Mouse (Mus musculus) limb, embryonic 14.5 days (tissue): ENCODE data around the gene Wdr18. TPM values are rescaled to one million over a fixed set of nuclear protein-coding genes. Genes with fewer than 3 reads are reported as not detected.
"Not testable (repeated sequence)": the region's sequence is repeated elsewhere in the genome, so short reads cannot be mapped to it uniquely, and the experiment has no call there.

Experiments used
- ATAC-seq: fragments of 200-750 bp; cut with Nextera tagmentation; 2 replicates; pipeline ENCODE4 v1.8.0; 2017; ENCODE audit warnings: low read depth, moderate number of reproducible peaks, moderate TSS enrichment; ENCODE audit not compliant: low FRiP score
- DNase-seq: peaks from one replicate; pipeline ENCODE4 v3.0.0-alpha.2; 2015; ENCODE audit warnings: low spot score
- H3K27ac ChIP-seq: fragments of 300-500 bp; sonication (generic); replicated peaks from 2 replicates; pipeline ENCODE4 v1.5.1; 2014; ENCODE audit warnings: low read depth, mild to moderate bottlenecking, low read length, moderate library complexity, mixed read lengths
- H3K27me3 ChIP-seq: fragments of 300-500 bp; sonication (generic); 2 replicates; pipeline ENCODE4 v1.6.1; 2014; ENCODE audit warnings: low read length, mixed read lengths; ENCODE audit not compliant: control insufficient read depth, insufficient read depth
- H3K36me3 ChIP-seq: fragments of 300-500 bp; sonication (generic); 2 replicates; pipeline ENCODE4 v1.6.1; 2014; ENCODE audit warnings: mild to moderate bottlenecking, low read length, moderate library complexity, mixed read lengths; ENCODE audit not compliant: control insufficient read depth, insufficient read depth
- H3K4me1 ChIP-seq: fragments of 300-500 bp; sonication (generic); 2 replicates; pipeline ENCODE4 v1.6.1; 2014; ENCODE audit warnings: antibody characterized with exemption, low read length, mixed read lengths; ENCODE audit not compliant: control insufficient read depth, insufficient read depth
- H3K4me2 ChIP-seq: fragments of 300-500 bp; sonication (generic); replicated peaks from 2 replicates; pipeline ENCODE4 v1.6.1; 2014; ENCODE audit warnings: low read depth, mild to moderate bottlenecking, low read length, moderate library complexity; ENCODE audit not compliant: severe bottlenecking
- H3K4me3 ChIP-seq: fragments of 300-500 bp; sonication (generic); replicated peaks from 2 replicates; pipeline ENCODE4 v1.5.1; 2014; ENCODE audit warnings: low read length
- H3K9ac ChIP-seq: fragments of 300-500 bp; sonication (generic); 2 replicates; pipeline ENCODE4 v1.6.1; 2014; ENCODE audit warnings: mild to moderate bottlenecking, low read depth, low read length, moderate library complexity; ENCODE audit not compliant: severe bottlenecking
- H3K9me3 ChIP-seq: fragments of 300-500 bp; sonication (generic); 2 replicates; pipeline ENCODE4 v1.6.1; 2016; ENCODE audit warnings: low read length; ENCODE audit not compliant: control insufficient read depth
- POLR2A ChIP-seq: fragments of 200-500 bp; IDR thresholded peaks from 2 replicates; pipeline ENCODE4 v1.8.0; 2012; ENCODE audit warnings: inconsistent platforms, mild to moderate bottlenecking, moderate library complexity, borderline replicate concordance; ENCODE audit not compliant: insufficient read depth, insufficient read length; ENCODE audit errors: extremely low read depth
- WGBS: fragments of 180-500 bp; shearing (Covaris S2); extraction: QIAGEN DNeasy Blood & Tissue Kit; methylation state at CpG from one replicate; pipeline ENCODE4 v1.1.7; 2014; 5-methylcytosine and 5-hydroxymethylcytosine counted together
- polyA plus RNA-seq, 2 experiments: library from polyadenylated mRNA; depleted of rRNA in 1 of 2; stranded (reverse) in 1 of 2; unstranded in 1 of 2; fragments of >200 nt; fragmentation: Nextera tagmentation in 1 of 2; extraction: Ambion mirVana in 1 of 2; gene quantifications; 2 replicates each; pipeline versions ENCODE4 v1.2.1 to v1.2.3; 2012 to 2014

The Wdr18 gene
- polyA plus RNA-seq, 2 experiments: 58.7 to 106 TPM

GRCm38 (mm10) chr10:79950661-79951060, 9.3 kb upstream of the Wdr18 start:
- no peak for TF ChIP-seq POLR2A
- Histone ChIP-seq H3K4me3 (no peak overlapping the region), H3K9ac (no peak overlapping the region), H3K4me1 (peaks cover 3% of the 10 kb centered on the region), H3K4me2 (no peak overlapping the region), H3K9me3 (no peaks in the 10 kb centered on the region), H3K27me3 (no peaks in the 10 kb centered on the region), H3K27ac (no peak overlapping the region), H3K36me3 (peaks cover 61% of the 10 kb centered on the region)
- no peak for ATAC-seq
- no peak for DNase-seq
- WGBS: 85% methylated on average over 18 of the region's 18 CpGs

- Histone ChIP-seq H3K4me1 (no peaks in the 10 kb centered on the region), H3K9ac (no peak overlapping the region), H3K27ac (no peak overlapping the region), H3K9me3 (no peaks in the 10 kb centered on the region), H3K27me3 (no peaks in the 10 kb centered on the region), H3K36me3 (peaks cover 43% of the 10 kb centered on the region), H3K4me3 (no peak overlapping the region), H3K4me2 (no peak overlapping the region)
- TF ChIP-seq POLR2A: no peak
- ATAC-seq (no peak), DNase-seq (no peak)
- 91% methylated on average over 6 of the region's 6 CpGs for WGBS
Observed at GRCm38 (mm10) chr10:79953946-79954345, 6.0 kb upstream of the Wdr18 start.

- ATAC-seq (no peak), DNase-seq (no peak)
- Histone ChIP-seq H3K36me3 (peaks cover 26% of the 10 kb centered on the region), H3K9ac (no peak overlapping the region), H3K4me1 (peaks cover 2% of the 10 kb centered on the region), H3K9me3 (no peaks in the 10 kb centered on the region), H3K4me3 (no peak overlapping the region), H3K4me2 (no peak overlapping the region), H3K27me3 (no peaks in the 10 kb centered on the region), H3K27ac (no peak overlapping the region)
- 62% methylated on average over 9 of the region's 9 CpGs for WGBS
- no peak for TF ChIP-seq POLR2A
Observed at GRCm38 (mm10) chr10:79955691-79956090, 4.3 kb upstream of the Wdr18 start.

- TF ChIP-seq POLR2A: no peak
- Histone ChIP-seq H3K36me3 (peaks cover 24% of the 10 kb centered on the region), H3K4me2 (no peak overlapping the region), H3K9ac (no peak overlapping the region), H3K27me3 (no peaks in the 10 kb centered on the region), H3K4me3 (no peak overlapping the region), H3K27ac (no peak overlapping the region), H3K9me3 (no peaks in the 10 kb centered on the region), H3K4me1 (peaks cover 6% of the 10 kb centered on the region)
- DNase-seq (no peak), ATAC-seq (no peak)
- WGBS: 26% methylated on average over 4 of the region's 4 CpGs
Observed at GRCm38 (mm10) chr10:79956643-79957154, 3.3 kb upstream of the Wdr18 start.

GRCm38 (mm10) chr10:79958140-79958816, 1.7 kb upstream of the Wdr18 start:
- H3K27ac ChIP-seq: no peak overlapping the region
- H3K9ac ChIP-seq: no peak overlapping the region
- 12% methylated on average over 21 of the region's 21 CpGs for WGBS

GRCm38 (mm10) chr10:79959412-79959811, 540 bp upstream of the Wdr18 start:
- H3K9me3 ChIP-seq, ATAC-seq, H3K27me3 ChIP-seq, H3K9ac ChIP-seq, H3K27ac ChIP-seq, H3K4me1 ChIP-seq, DNase-seq: not testable (repeated sequence)
- 33% methylated on average over 10 of the region's 10 CpGs for WGBS
- H3K4me3 ChIP-seq: peak overlapping the region; percentile 98; the same call in 1 of the 2 replicates
- H3K36me3 ChIP-seq: peaks cover 33% of the 10 kb centered on the region
- H3K4me2 ChIP-seq: peak overlapping the region; percentile 86; the same call in 1 of the 2 replicates

More at GRCm38 (mm10) chr10:79958140-79958816, 1.7 kb upstream of the Wdr18 start:
- Histone ChIP-seq H3K4me1 (peaks cover 6% of the 10 kb centered on the region), H3K36me3 (peaks cover 26% of the 10 kb centered on the region), H3K9me3 (no peaks in the 10 kb centered on the region), H3K4me2 (no peak overlapping the region; the same call in 1 of the 2 replicates), H3K27me3 (no peaks in the 10 kb centered on the region), H3K4me3 (no peak overlapping the region)
- no peak for DNase-seq
- no peak for TF ChIP-seq POLR2A
- ATAC-seq: no peak
